In the genomic region with DNA sequence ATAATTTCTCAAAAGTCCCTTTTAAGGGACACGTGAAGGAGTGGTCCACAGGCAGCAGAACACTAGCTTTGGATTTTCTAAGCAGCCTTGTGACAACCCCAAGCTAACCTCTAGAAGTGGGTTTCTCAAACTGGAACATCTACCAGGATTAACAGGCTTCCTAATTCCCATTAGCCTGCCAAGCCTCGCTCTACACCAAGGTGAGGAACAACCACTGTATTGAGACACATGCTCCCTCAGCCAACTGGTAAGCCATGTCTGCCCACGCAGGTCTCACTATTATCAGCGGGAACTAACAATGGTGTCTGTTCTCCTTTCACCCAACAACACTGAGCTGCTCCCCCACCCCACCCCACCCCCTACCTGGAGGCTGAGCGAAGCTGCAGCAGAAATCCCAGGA, we compare ENCODE assay signal across 16 mouse cellular contexts.
"Had no signal": no experiment of that assay in that cellular context is flagged by ENCODE, and none has a peak within 500 bp of the region (broad histone marks: within the 10 kb centered on the region; RNA-seq: fewer than 3 reads in every experiment).

No protein-coding gene starts in this region.

- DNase-seq: heart, postnatal 10 days; heart, postnatal 14 days; heart, postnatal 36 days; heart, postnatal 4 days; kidney, adult 11 months; kidney, adult 18-20 months; kidney, adult 2 months; kidney, adult 8-10 months; kidney, adult 9 months; kidney, postnatal 10 days; kidney, postnatal 14 days; kidney, postnatal 25 days; kidney, postnatal 36 days; kidney, postnatal 4 days; layer of hippocampus, adult 9-11 months; layer of hippocampus, postnatal 36 days had no signal
